Mouse (Mus musculus): Measurements from ENCODE around the gene Sult2a8. TPM values are rescaled to one million over a fixed set of nuclear protein-coding genes. Genes with fewer than 3 reads are reported as not detected.

The Sult2a8 gene
- polyA plus RNA-seq, 1 experiment from 2014 or later = not detected

Other genes with a start within 250 kb of the Sult2a8 start
- not detected in 2 replicates for gene Sult2a6, start 191.9 kb downstream of the Sult2a8 start, polyA plus RNA-seq (2014; fragmentation: Nextera tagmentation; extraction: Ambion mirVana)
- gene Obox8, start 113.2 kb downstream of the Sult2a8 start, polyA plus RNA-seq (2014; fragmentation: Nextera tagmentation; extraction: Ambion mirVana) = not detected in 2 replicates
- not detected in 2 replicates for gene Sult2a7, start 47.5 kb upstream of the Sult2a8 start, polyA plus RNA-seq (2014; fragmentation: Nextera tagmentation; extraction: Ambion mirVana)
- gene Vmn1r90, start 116.7 kb upstream of the Sult2a8 start, polyA plus RNA-seq (2014; fragmentation: Nextera tagmentation; extraction: Ambion mirVana) = 0.14 and 0.60 TPM in 2 replicates
- gene Obox7, start 212.7 kb upstream of the Sult2a8 start, polyA plus RNA-seq (2014; fragmentation: Nextera tagmentation; extraction: Ambion mirVana) = not detected in 2 replicates

Measured in hindbrain, embryonic 11.5 days (tissue).